Mouse (Mus musculus) embryonic stem cell, embryonic (primary cell): ENCODE measurements around the gene Mcm10.

Experiments
- CTCF ChIA-PET, 4 experiments: fragments of 300-600 bp in 2 of 4; fragments of 350-600 bp in 2 of 4; sonication (Branson Sonifier 250); formaldehyde crosslinking; loops; one replicate each; lab custom pipeline; 2022; ENCODE audit warnings: inconsistent platforms in 2 of 4; lab: Charles Lee
- POLR2A ChIA-PET, 4 experiments: fragments of 300-600 bp in 2 of 4; fragments of 350-600 bp in 2 of 4; sonication (Branson Sonifier 250); formaldehyde crosslinking; loops; one replicate each; lab custom pipeline; 2022; ENCODE audit warnings: antibody characterized with exemption in 4 of 4, inconsistent platforms in 1 of 4; lab: Charles Lee

Mcm10 gene

GRCm38 (mm10) chr2:5012491-5013324, at the start of gene Mcm10:
Mcm10 (minus strand) TSS chr2:5012791.
- ChIA-PET CTCF (interaction anchor here in 1 of 4 experiments (0.6 kb wide), 1 partner anchor 99 kb away, joined by 3 read pairs; no protein-coding TSS in a partner anchor), POLR2A (interaction anchor here in 3 of 4 experiments (0.6 to 23.7 kb wide), 34 partner anchors 9 to 930 kb away, joined by 3 to 599 read pairs (median 4); partner anchors contain the start of genes Optn (in 2 of the 3), Dhtkd1 (in 1 of the 3) and Phyh (in 1 of the 3))

GRCm38 (mm10) chr2:5061133-5061708, 48.6 kb upstream of the Mcm10 start:
- ChIA-PET POLR2A (interaction anchor here in 1 of 4 experiments (1.4 kb wide), 1 partner anchor 17 kb away, joined by 8 read pairs; no protein-coding TSS in a partner anchor), CTCF (no interaction called here)

GRCm38 (mm10) chr2:5059997-5060396, 47.4 kb upstream of the Mcm10 start:
- ChIA-PET CTCF (no interaction called here), POLR2A (interaction anchor here in 1 of 4 experiments (0.9 to 1.3 kb wide), 2 partner anchors 20 to 144 kb away, joined by 3 to 4 read pairs; no protein-coding TSS in a partner anchor)

- CTCF ChIA-PET, result no interaction called here
- POLR2A ChIA-PET, result interaction anchor here in 1 of 4 experiments (1.7 kb wide), 1 partner anchor 13 kb away, joined by 7 read pairs; no protein-coding TSS in a partner anchor
These were observed 45.8 kb upstream of the Mcm10 start for GRCm38 (mm10) chr2:5058436-5058835.

GRCm38 (mm10) chr2:5050562-5050961, 38.0 kb upstream of the Mcm10 start:
- CTCF ChIA-PET, result interaction anchor here in 1 of 4 experiments (1.3 kb wide), 1 partner anchor 36 kb away, joined by 9 read pairs; no protein-coding TSS in a partner anchor
- POLR2A ChIA-PET, result interaction anchor here in 2 of 4 experiments (0.8 to 1.2 kb wide), 4 partner anchors 11 to 62 kb away, joined by 3 to 8 read pairs (median 5); partner anchors contain the start of gene Optn (in 1 of the 2)

- POLR2A ChIA-PET, result interaction anchor here in 3 of 4 experiments (0.6 to 8.8 kb wide), 6 partner anchors 11 to 46 kb away, joined by 3 to 153 read pairs (median 6); partner anchors contain the start of gene Mcm10 (in 1 of the 3)
- CTCF ChIA-PET, result interaction anchor here in 1 of 4 experiments (0.6 kb wide), 1 partner anchor 58 kb away, joined by 3 read pairs; no protein-coding TSS in a partner anchor
These were observed 34.4 kb upstream of the Mcm10 start for GRCm38 (mm10) chr2:5047016-5047415.

- CTCF ChIA-PET, result interaction anchor here (0.6 to 1.2 kb wide), 6 partner anchors 19 to 394 kb away, joined by 3 to 7 read pairs (median 3); no protein-coding TSS in a partner anchor
These were observed 32.8 kb upstream of the Mcm10 start for GRCm38 (mm10) chr2:5045269-5045965.

GRCm38 (mm10) chr2:5044321-5044720, 31.7 kb upstream of the Mcm10 start:
- POLR2A ChIA-PET, result interaction anchor here in 3 of 4 experiments (0.5 to 8.8 kb wide), 35 partner anchors 8 to 1032 kb away, joined by 3 to 153 read pairs (median 4); partner anchors contain the start of genes Mcm10 (in 2 of the 3), Optn (in 2 of the 3), Cdc123 (in 1 of the 3) and Nudt5 (in 1 of the 3)
- CTCF ChIA-PET, result interaction anchor here in 3 of 4 experiments (0.6 to 1.4 kb wide), 9 partner anchors 10 to 393 kb away, joined by 3 to 7 read pairs (median 4); partner anchors contain the start of gene Optn (in 1 of the 3)

More at GRCm38 (mm10) chr2:5045269-5045965, 32.8 kb upstream of the Mcm10 start:
- POLR2A ChIA-PET, result interaction anchor here in 3 of 4 experiments (0.6 to 8.8 kb wide), 19 partner anchors 9 to 1804 kb away, joined by 3 to 153 read pairs (median 5); partner anchors contain the start of genes Optn (in 2 of the 3) and Mcm10 (in 1 of the 3)

GRCm38 (mm10) chr2:5043476-5043761, 30.8 kb upstream of the Mcm10 start:
- ChIA-PET POLR2A (interaction anchor here in 3 of 4 experiments (0.9 to 8.8 kb wide), 25 partner anchors 10 to 851 kb away, joined by 3 to 153 read pairs (median 6); partner anchors contain the start of genes Optn (in 3 of the 3), Mcm10 (in 2 of the 3), Cdc123 (in 1 of the 3) and Nudt5 (in 1 of the 3)), CTCF (interaction anchor here in 3 of 4 experiments (1.1 to 1.4 kb wide), 5 partner anchors 9 to 47 kb away, joined by 3 to 6 read pairs (median 4); no protein-coding TSS in a partner anchor)

GRCm38 (mm10) chr2:5042616-5043475, 30.3 kb upstream of the Mcm10 start:
- CTCF ChIA-PET, result interaction anchor here in 2 of 4 experiments (1.2 to 1.4 kb wide), 2 partner anchors 15 to 17 kb away, joined by 4 to 6 read pairs; no protein-coding TSS in a partner anchor
- POLR2A ChIA-PET, result interaction anchor here in 3 of 4 experiments (0.9 to 8.8 kb wide), 16 partner anchors 12 to 129 kb away, joined by 3 to 153 read pairs (median 8); partner anchors contain the start of genes Optn (in 3 of the 3) and Mcm10 (in 1 of the 3)

GRCm38 (mm10) chr2:5041854-5042253, 29.3 kb upstream of the Mcm10 start:
- CTCF ChIA-PET, result no interaction called here
- POLR2A ChIA-PET, result interaction anchor here in 2 of 4 experiments (0.9 to 8.8 kb wide), 8 partner anchors 11 to 41 kb away, joined by 3 to 153 read pairs (median 14); partner anchors contain the start of genes Mcm10 (in 1 of the 2) and Optn (in 1 of the 2)

- POLR2A ChIA-PET, result interaction anchor here in 2 of 4 experiments (0.7 to 8.8 kb wide), 6 partner anchors 10 to 125 kb away, joined by 3 to 153 read pairs (median 4); no protein-coding TSS in a partner anchor
- CTCF ChIA-PET, result interaction anchor here in 1 of 4 experiments (0.5 kb wide), 1 partner anchor 1041 kb away, joined by 8 read pairs; no protein-coding TSS in a partner anchor
These were observed 27.9 kb upstream of the Mcm10 start for GRCm38 (mm10) chr2:5040281-5041161.

GRCm38 (mm10) chr2:5039350-5040170, 27.0 kb upstream of the Mcm10 start:
- ChIA-PET POLR2A (interaction anchor here in 2 of 4 experiments (0.6 to 8.8 kb wide), 6 partner anchors 9 to 28 kb away, joined by 3 to 153 read pairs (median 4); no protein-coding TSS in a partner anchor), CTCF (no interaction called here)

GRCm38 (mm10) chr2:5038320-5038719, 25.7 kb upstream of the Mcm10 start:
- CTCF ChIA-PET, result interaction anchor here in 1 of 4 experiments (0.8 kb wide), 1 partner anchor 11 kb away, joined by 3 read pairs; no protein-coding TSS in a partner anchor

More at GRCm38 (mm10) chr2:5038320-5038719, 25.7 kb upstream of the Mcm10 start:
- POLR2A ChIA-PET, result interaction anchor here in 2 of 4 experiments (0.9 to 1.7 kb wide), 5 partner anchors 11 to 806 kb away, joined by 3 to 16 read pairs (median 4); partner anchors contain the start of genes Cdc123 (in 1 of the 2), Nudt5 (in 1 of the 2) and Optn (in 1 of the 2)
